Mouse (Mus musculus) forebrain, embryonic 15.5 days (tissue): ENCODE measurements around the gene Ptpn6. TPM values are rescaled to one million over a fixed set of nuclear protein-coding genes. Genes with fewer than 3 reads are reported as not detected.
"Not testable (repeated sequence)": the region's sequence is repeated elsewhere in the genome, so short reads cannot be mapped to it uniquely, and the experiment has no call there.

Experiments used
- ATAC-seq: fragments of 200-750 bp; cut with Nextera tagmentation; replicated peaks from 2 replicates; pipeline ENCODE4 v1.8.0; 2017; ENCODE audit warnings: mild to moderate bottlenecking, moderate TSS enrichment, moderate library complexity
- H3K27ac ChIP-seq: fragments of 300-500 bp; sonication (generic); replicated peaks from 2 replicates; pipeline ENCODE4 v1.5.1; 2015; ENCODE audit warnings: mild to moderate bottlenecking, inconsistent platforms
- H3K27me3 ChIP-seq: fragments of 300-500 bp; sonication (generic); 2 replicates; pipeline ENCODE4 v1.6.1; 2015; ENCODE audit warnings: inconsistent platforms
- H3K36me3 ChIP-seq: fragments of 300-500 bp; sonication (generic); 2 replicates; pipeline ENCODE4 v1.6.1; 2015; ENCODE audit warnings: mild to moderate bottlenecking, inconsistent platforms
- H3K4me1 ChIP-seq: fragments of 300-500 bp; sonication (generic); 2 replicates; pipeline ENCODE4 v1.6.1; 2015; ENCODE audit warnings: inconsistent platforms
- H3K4me2 ChIP-seq: fragments of 300-500 bp; sonication (generic); replicated peaks from 2 replicates; pipeline ENCODE4 v1.6.1; 2015; ENCODE audit warnings: mild to moderate bottlenecking, inconsistent platforms
- H3K4me3 ChIP-seq: fragments of 300-500 bp; sonication (generic); 2 replicates; pipeline ENCODE4 v1.5.1; 2015; ENCODE audit warnings: mild to moderate bottlenecking, inconsistent platforms
- H3K9ac ChIP-seq: fragments of 300-500 bp; sonication (generic); replicated peaks from 2 replicates; pipeline ENCODE4 v1.6.1; 2015; ENCODE audit warnings: mild to moderate bottlenecking, inconsistent platforms
- H3K9me3 ChIP-seq: fragments of 300-500 bp; sonication (generic); 2 replicates; pipeline ENCODE4 v1.6.1; 2016; ENCODE audit warnings: inconsistent platforms
- WGBS: fragments of 180-500 bp; shearing (Covaris S2); methylation state at CpG from one replicate; pipeline ENCODE4 v1.1.7; 2015; ENCODE audit warnings: mixed read lengths; 5-methylcytosine and 5-hydroxymethylcytosine counted together
- polyA plus RNA-seq: library from polyadenylated mRNA; unstranded; fragments of >200 nt; fragmentation: Nextera tagmentation; extraction: Ambion mirVana; gene quantifications from 2 replicates; pipeline ENCODE4 v1.2.1, GENCODE M21; 2015

The Ptpn6 gene
- polyA plus RNA-seq, 1 experiment from 2014 or later: 3.2 TPM

- H3K9ac ChIP-seq, H3K4me3 ChIP-seq, H3K27ac ChIP-seq, H3K4me1 ChIP-seq, H3K27me3 ChIP-seq, H3K36me3 ChIP-seq, H3K4me2 ChIP-seq, H3K9me3 ChIP-seq, ATAC-seq: not testable (repeated sequence)
- 83% methylated on average over 1 of the region's 1 CpGs for WGBS
These were observed 51.9 kb downstream of the Ptpn6 start for GRCm38 (mm10) chr6:124686644-124687043.

DNA sequence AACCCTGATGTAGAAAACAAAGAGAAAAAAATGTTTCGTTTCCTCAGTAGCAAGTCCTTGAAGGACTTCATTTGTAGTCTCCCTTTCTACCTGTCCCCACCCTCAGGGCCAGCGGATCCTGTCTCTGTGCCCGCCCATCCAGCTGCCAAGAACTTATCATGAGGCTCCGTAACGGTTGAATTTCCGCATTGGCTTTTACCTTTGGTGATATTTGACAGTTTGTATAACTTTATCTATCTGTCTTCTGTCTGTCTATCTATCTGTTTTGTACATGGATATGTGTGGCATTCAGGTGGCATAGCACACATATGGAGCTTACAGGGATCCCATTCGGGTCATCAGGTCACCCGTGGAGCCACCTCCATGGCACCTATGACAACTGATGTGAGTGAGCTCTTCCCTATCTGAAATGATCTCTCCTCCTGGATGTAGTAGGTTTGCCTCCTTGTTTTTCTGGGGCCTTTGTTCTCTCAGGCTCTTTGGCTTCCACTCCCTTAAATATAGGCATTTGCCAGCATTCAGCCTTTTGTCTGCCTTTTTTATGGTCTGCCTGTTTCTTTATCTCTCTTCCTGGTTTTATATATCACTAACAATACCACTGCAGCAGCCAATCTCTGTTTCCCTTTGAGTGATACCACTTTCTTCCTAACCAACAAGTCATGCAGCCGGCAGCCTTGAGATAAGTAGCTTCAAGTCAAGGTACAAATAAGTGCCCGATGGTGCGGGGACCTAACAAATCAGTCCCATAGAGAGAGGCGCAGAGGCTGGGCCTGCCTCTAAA, 52.7 kb downstream of the Ptpn6 start:
- Histone ChIP-seq H3K9ac (no peak overlapping the region), H3K36me3 (no peaks in the 10 kb centered on the region), H3K4me1 (no peaks in the 10 kb centered on the region), H3K9me3 (no peaks in the 10 kb centered on the region), H3K27ac (no peak overlapping the region), H3K4me2 (no peak overlapping the region), H3K27me3 (no peaks in the 10 kb centered on the region), H3K4me3 (no peak overlapping the region)
- no peak for ATAC-seq
- 83% methylated on average over 12 of the region's 12 CpGs for WGBS

GRCm38 (mm10) chr6:124683591-124684417, 54.7 kb downstream of the Ptpn6 start:
- H3K27ac ChIP-seq: no peak overlapping the region
- H3K4me3 ChIP-seq: no peak overlapping the region
- no peaks in the 10 kb centered on the region for H3K9me3 ChIP-seq
- no peak overlapping the region for H3K9ac ChIP-seq
- WGBS: 93% methylated on average over 14 of the region's 14 CpGs
- no peak overlapping the region for H3K4me2 ChIP-seq
- H3K27me3 ChIP-seq: no peaks in the 10 kb centered on the region
- ATAC-seq: no peak
- H3K4me1 ChIP-seq: no peaks in the 10 kb centered on the region
- H3K36me3 ChIP-seq: no peaks in the 10 kb centered on the region

- not testable (repeated sequence) for H3K4me3 ChIP-seq, ATAC-seq, H3K4me1 ChIP-seq, H3K27ac ChIP-seq, H3K27me3 ChIP-seq, H3K9ac ChIP-seq, H3K4me2 ChIP-seq, H3K36me3 ChIP-seq, H3K9me3 ChIP-seq
- WGBS: 35% methylated on average over 6 of the region's 6 CpGs
These were observed 56.2 kb downstream of the Ptpn6 start for GRCm38 (mm10) chr6:124682291-124682690.

DNA sequence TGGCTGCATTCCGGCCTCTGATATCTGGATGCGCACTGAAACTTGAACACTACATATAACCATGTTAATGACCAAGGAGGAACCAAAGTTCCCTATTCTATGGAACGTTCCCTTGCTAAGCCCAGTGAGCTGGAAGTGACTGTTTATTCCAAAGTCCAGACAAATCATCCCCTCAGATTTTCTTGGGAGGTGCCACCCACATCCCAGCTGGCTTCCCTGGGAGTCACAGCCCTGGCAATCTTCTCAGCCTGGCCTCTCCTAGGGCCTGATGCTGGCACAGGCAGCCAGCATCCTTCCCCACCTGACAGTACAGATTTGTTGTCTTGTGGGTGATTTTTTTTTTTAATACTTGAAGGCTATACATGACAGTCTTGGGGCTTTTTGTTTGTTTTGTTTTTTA, 59.0 kb downstream of the Ptpn6 start:
- ATAC-seq: no peak
- Histone ChIP-seq H3K27ac (no peak overlapping the region), H3K4me2 (no peak overlapping the region), H3K9me3 (no peaks in the 10 kb centered on the region), H3K4me1 (no peaks in the 10 kb centered on the region), H3K27me3 (no peaks in the 10 kb centered on the region), H3K4me3 (no peak overlapping the region), H3K36me3 (no peaks in the 10 kb centered on the region), H3K9ac (no peak overlapping the region)
- WGBS: 91% methylated on average over 3 of the region's 3 CpGs

DNA sequence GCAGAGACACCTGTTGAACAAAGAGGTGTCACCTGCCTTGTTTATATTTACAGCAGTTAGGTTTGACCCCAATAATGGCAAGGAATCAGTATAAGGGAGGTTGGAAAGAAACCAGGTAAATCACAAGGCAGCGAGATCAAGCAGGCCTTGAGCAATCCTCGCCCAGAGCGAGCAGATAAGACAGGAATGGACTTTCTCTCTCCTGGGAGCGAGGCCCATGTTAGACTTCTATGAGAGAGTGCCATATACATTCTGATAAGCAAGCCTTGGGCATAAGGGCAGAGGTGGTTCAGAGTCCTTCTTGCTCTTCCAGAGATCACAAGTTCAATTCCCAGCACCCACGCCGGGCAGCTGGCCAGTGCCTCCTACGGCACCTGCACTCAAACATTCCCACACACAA, 59.7 kb downstream of the Ptpn6 start:
- Histone ChIP-seq H3K36me3 (no peaks in the 10 kb centered on the region), H3K9ac (no peak overlapping the region), H3K27ac (no peak overlapping the region), H3K9me3 (no peaks in the 10 kb centered on the region), H3K27me3 (no peaks in the 10 kb centered on the region), H3K4me1 (no peaks in the 10 kb centered on the region), H3K4me2 (no peak overlapping the region), H3K4me3 (no peak overlapping the region)
- ATAC-seq: no peak
- WGBS: 97% methylated on average over 7 of the region's 7 CpGs

DNA sequence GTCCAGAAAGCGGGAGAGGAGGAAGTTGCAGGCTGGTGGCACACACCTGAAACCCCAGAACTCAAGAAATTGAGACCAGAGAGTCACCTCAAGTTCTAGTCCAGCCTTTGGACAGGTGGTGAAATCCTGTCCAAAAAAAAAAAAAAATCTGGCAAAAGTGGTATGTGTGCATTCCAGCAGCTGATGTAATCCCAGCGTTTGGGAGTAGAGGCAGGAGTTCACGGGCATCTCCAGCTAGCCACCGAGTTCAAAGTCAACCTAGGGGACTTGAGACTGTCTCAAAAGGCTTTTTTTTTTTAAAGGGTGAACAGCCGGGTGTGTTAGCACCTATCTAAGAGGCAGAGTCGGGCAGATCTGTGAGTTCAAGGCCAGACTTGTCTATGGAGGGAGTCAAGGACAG, 62.3 kb downstream of the Ptpn6 start:
- Histone ChIP-seq H3K27me3 (no peaks in the 10 kb centered on the region), H3K9ac (no peak overlapping the region), H3K27ac (no peak overlapping the region), H3K36me3 (no peaks in the 10 kb centered on the region), H3K4me3 (no peak overlapping the region), H3K9me3 (no peaks in the 10 kb centered on the region), H3K4me2 (no peak overlapping the region), H3K4me1 (no peaks in the 10 kb centered on the region)
- WGBS: 86% methylated on average over 6 of the region's 6 CpGs
- ATAC-seq: no peak

DNA sequence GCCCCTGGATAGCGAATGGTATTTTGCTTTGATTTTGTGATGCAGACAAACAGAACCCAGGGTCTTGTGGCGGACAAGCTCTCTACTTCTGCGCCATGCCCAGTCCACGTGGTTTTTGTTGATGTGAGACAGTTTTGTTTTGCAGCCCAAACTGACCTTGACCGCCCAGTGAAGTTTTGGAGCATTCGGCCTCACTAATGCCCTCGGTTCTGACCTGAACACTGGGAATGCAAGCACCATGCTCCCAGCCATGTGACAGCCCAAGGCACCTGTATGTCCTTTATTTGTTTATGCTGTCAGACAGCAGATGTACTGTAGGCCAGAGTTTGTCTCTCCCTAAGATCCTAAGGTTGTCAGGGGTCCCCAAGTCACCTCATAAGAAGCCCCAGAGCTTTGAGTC, 63.9 kb downstream of the Ptpn6 start:
- no peaks in the 10 kb centered on the region for H3K4me1 ChIP-seq
- WGBS: 95% methylated on average over 7 of the region's 7 CpGs

GRCm38 (mm10) chr6:124673619-124674018, 64.9 kb downstream of the Ptpn6 start:
- no peaks in the 10 kb centered on the region for H3K27me3 ChIP-seq
- H3K9ac ChIP-seq: no peak overlapping the region
- no peak for ATAC-seq
- no peaks in the 10 kb centered on the region for H3K36me3 ChIP-seq
- no peaks in the 10 kb centered on the region for H3K9me3 ChIP-seq
- no peaks in the 10 kb centered on the region for H3K4me1 ChIP-seq
- H3K27ac ChIP-seq: no peak overlapping the region
- H3K4me3 ChIP-seq: no peak overlapping the region
- 89% methylated on average over 9 of the region's 9 CpGs for WGBS
- no peak overlapping the region for H3K4me2 ChIP-seq

More for the DNA sequence above, 63.9 kb downstream of the Ptpn6 start:
- no peak overlapping the region for H3K9ac ChIP-seq
- no peak overlapping the region for H3K27ac ChIP-seq
- no peak for ATAC-seq
- no peak overlapping the region for H3K4me2 ChIP-seq
- H3K36me3 ChIP-seq: no peaks in the 10 kb centered on the region
- H3K27me3 ChIP-seq: no peaks in the 10 kb centered on the region
- H3K9me3 ChIP-seq: no peaks in the 10 kb centered on the region
- H3K4me3 ChIP-seq: no peak overlapping the region

DNA sequence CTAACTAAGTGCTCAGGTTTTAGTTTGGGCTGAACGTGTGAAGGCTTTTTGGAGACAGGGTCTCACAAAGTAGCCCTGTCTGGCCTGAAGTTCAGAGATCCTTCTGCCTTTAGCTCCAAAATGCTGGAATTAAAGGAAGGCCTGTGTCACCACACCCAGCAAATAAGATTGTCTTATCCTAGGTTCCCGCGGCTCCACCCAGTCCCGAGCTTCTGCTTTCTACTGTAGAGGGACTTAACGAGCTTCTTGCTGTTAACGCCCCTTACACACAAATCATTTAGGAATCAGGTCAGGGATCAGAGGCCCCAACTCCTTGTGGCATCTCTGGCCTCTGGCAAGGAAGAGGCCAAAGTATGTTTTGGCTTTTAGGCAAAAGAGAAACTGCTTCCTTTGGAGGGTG, 66.4 kb downstream of the Ptpn6 start:
- no peak overlapping the region for H3K4me2 ChIP-seq
- no peaks in the 10 kb centered on the region for H3K27me3 ChIP-seq
- no peak overlapping the region for H3K4me3 ChIP-seq
- H3K9ac ChIP-seq: no peak overlapping the region
- WGBS: 51% methylated on average over 6 of the region's 6 CpGs
- no peak overlapping the region for H3K27ac ChIP-seq
- no peaks in the 10 kb centered on the region for H3K9me3 ChIP-seq
- H3K4me1 ChIP-seq: no peaks in the 10 kb centered on the region
- no peak for ATAC-seq
- no peaks in the 10 kb centered on the region for H3K36me3 ChIP-seq
